Mouse (Mus musculus) heart, postnatal 0 days (tissue): ENCODE measurements around the gene Prkag3.

Source experiments
- CTCF ChIP-seq: IDR thresholded peaks from 2 replicates; pipeline ENCODE4 v1.5.1; 2016; ENCODE audit warnings: antibody characterized with exemption, control low read depth, low read depth
- EP300 ChIP-seq: IDR thresholded peaks from 2 replicates; pipeline ENCODE4 v1.6.1; 2016; ENCODE audit warnings: antibody characterized with exemption, low read depth

GRCm38 (mm10) chr1:74759773-74760172 is 10.8 kb upstream of the Prkag3 start:
- TF ChIP-seq CTCF (peak; percentile 89), EP300 (no peak)
